Mouse (Mus musculus) retina, adult 2 months (tissue): ENCODE measurements around the gene Vmn1r5.
"Not testable (repeated sequence)": the region's sequence is repeated elsewhere in the genome, so short reads cannot be mapped to it uniquely, and the experiment has no call there.

Experiments
- DNase-seq: peaks from one replicate; pipeline ENCODE4 v3.0.0-alpha.2; 2012; ENCODE audit warnings: low read depth, low spot score

The Vmn1r5 gene

GRCm38 (mm10) chr6:56969973-56970372, at the start of gene Vmn1r5:
TSS of gene Vmn1r5 (plus strand) at chr6:56970273.
- DNase-seq: no peak

- peak; percentile 49 for DNase-seq
Observed at GRCm38 (mm10) chr6:56923331-56923725, 46.7 kb upstream of the Vmn1r5 start.

DNA sequence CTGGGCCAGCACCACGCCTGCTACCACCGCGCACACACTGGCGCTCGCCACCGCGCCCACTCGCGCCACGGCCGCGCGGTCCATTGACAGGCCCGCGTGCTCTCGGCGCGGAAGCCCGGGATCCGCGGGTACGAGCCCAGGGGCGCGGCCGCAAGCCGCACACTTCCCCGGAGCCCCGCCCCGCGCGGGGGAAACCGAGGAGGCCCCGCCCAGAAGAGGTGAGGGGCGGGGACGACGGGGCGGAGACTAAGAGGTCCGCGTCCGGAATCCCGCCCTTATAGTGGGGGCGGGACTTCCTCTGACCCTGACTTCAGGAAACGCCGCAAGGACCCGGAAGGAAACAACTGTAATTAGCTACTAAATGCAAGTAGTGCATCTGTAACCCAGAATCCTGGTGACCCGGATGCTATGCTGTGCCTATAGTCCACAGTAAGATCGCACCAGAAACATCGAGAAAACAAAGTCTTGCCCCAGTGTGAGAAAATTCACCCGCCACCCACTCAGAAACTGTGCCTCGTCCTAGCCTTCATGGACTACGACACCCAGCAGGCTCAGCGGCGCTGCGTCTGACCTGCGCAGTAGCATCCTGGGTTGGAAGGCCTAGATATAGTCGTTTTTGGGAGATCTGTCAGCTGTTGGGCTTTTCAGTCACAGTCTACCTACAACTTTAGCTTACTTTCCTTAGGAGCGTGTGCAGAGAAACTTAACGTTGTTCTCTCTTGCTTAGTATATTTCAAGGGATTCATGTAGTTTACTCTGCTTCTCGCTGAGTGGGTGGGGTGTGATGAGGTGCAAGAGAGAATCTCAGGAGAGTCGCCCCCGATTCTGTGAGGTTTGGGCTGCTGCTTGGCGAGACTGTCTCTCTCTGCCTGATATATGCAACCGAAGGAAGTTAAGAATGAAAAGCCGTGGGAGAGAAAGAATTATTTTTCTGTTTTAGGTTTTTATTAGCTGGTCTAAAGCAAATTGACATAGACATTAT, 46.1 kb upstream of the Vmn1r5 start, which contains the start of the genes Nt5c3 and Vmn1r4:
Gene Nt5c3 (minus strand): TSS at position 207 of the 982 bp plus-strand sequence.
Gene Vmn1r4 (plus strand): TSS at position 290 of the 982 bp plus-strand sequence.
- DNase-seq: peak; percentile 96

DNA sequence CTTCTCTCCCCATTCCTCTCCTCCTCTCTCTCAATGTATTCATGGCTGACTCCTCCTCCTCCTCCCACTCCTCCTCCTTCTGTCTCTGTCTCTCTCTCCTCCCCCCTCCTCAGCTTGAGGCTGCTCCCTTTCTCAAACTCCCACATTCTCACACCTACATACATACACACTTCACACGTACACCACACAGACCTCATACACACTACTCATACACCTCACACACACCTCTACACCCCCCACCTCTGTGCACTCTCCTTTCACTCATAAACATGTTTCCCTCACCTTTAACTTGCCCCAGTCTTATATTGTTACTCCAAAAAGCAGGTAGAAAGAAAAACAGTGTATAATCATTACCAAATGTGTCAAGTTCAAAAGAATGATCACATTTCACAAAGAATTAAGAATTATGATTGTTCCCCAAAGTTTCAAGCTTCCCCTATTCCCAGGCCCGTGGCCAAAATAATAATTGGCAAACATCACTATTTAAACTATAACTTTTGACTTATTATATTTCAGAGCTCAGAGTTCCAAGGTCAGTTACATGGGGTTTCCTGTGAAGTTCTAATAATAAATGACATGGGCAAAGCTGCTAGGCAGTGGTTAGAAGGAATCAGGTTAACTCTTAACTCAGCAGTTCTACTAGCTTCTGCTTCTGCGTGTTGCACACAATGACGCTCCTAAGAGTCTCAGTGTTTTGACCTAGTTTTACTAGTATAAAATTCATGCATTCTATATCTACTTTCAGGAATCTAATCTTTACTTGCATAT, 38.2 kb upstream of the Vmn1r5 start:
- no peak for DNase-seq

- DNase-seq: no peak
Observed at GRCm38 (mm10) chr6:56932464-56932863, 37.6 kb upstream of the Vmn1r5 start.

DNA sequence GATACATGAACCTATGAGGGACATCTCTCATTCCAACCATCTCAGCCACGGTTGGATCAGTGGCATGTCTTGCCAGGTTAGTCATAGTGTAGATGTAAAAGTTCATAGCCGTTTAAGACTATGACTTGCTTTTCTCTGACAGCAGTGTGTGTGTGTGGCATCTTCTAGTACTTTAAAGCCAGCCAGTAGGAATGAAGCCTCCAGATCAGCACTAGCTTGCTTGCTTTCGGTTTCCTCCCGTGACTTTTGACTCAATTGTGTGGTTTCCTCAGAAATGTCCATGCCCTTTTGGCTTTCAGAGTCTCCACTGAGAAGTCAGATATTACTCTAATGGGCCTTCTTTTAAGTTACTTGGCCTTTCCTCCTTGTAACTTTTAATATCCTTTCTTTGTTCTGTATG, 35.7 kb upstream of the Vmn1r5 start:
- DNase-seq: no peak

- DNase-seq: no peak
Observed at GRCm38 (mm10) chr6:56956436-56956835, 13.6 kb upstream of the Vmn1r5 start.

- no peak for DNase-seq
Observed at GRCm38 (mm10) chr6:56996943-56997342, 26.9 kb downstream of the Vmn1r5 start, which contains the start of gene Vmn1r6. TSS of gene Vmn1r6 (plus strand) at chr6:56997243.

DNA sequence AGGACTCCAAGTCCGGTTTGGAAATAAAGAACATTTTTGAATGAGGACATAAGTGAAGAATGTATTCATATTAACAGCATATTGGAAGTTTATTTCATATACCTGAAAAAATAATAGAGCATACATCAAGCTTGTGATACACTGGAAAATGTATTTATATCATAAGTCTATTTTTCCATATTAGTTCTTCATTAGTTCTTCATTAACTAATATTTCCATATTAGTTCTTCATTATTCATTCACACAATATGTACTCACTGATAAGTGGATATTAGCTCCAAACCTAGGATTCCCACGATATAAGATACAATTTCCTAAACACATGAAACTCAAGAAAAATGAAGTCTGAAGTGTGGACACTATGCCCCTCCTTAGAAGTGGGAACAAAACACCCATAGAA, 55.2 kb downstream of the Vmn1r5 start, which contains the start of gene Vmn1r7:
Gene Vmn1r7 (minus strand): TSS at position 101 of the 400 bp plus-strand sequence.
- not testable (repeated sequence) for DNase-seq

DNA sequence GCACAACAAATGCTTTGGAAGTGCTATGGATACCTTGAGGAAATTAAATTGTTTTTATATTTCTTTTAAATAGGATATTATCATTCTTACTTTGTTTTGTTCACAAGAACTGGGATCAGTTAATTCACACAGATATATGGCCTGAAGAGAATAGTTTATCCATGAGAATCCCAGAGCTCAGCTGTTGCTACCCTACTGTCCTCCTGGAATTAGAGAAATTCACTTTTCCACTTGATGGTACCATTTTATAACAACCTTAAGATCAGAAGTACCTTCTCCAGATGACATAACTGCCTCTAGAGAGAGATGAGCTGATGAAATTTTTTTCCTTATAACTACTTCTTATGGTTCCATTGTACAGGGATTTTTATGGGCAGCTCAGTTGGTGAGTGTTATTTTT, 61.9 kb downstream of the Vmn1r5 start, which contains the start of gene Vmn1r8:
Gene Vmn1r8 (plus strand): TSS at position 301 of the 400 bp plus-strand sequence.
- DNase-seq: no peak

- no peak for DNase-seq
Observed at GRCm38 (mm10) chr6:57034674-57035073, 64.6 kb downstream of the Vmn1r5 start.
